Mouse (Mus musculus) liver, embryonic 14.5 days (tissue): Measurements from ENCODE around the gene Thbs1.

Experiments used
- CTCF ChIP-seq: IDR thresholded peaks from 2 replicates; pipeline ENCODE4 v1.5.1; 2016; ENCODE audit warnings: antibody characterized with exemption, low read depth, control low read depth
- EP300 ChIP-seq: IDR thresholded peaks from 2 replicates; pipeline ENCODE4 v1.6.1; 2016; ENCODE audit warnings: antibody characterized with exemption, low read depth

GRCm38 (mm10) chr2:118111116-118111487 lies 574 bp upstream of the Thbs1 start:
- peak; percentile 68 for TF ChIP-seq CTCF
- TF ChIP-seq EP300: no peak
